Mouse (Mus musculus) lung, embryonic 15.5 days (tissue): Measurements from ENCODE around the gene Ntn3. TPM values are rescaled to one million over a fixed set of nuclear protein-coding genes. Genes with fewer than 3 reads are reported as not detected.

Source experiments
- ATAC-seq: fragments of 200-750 bp; cut with Nextera tagmentation; 2 replicates; pipeline ENCODE4 v1.8.0; 2017; ENCODE audit warnings: moderate number of reproducible peaks, borderline replicate concordance; ENCODE audit not compliant: low FRiP score, low TSS enrichment; ENCODE audit errors: extremely low read depth
- H3K27ac ChIP-seq: fragments of 300-500 bp; sonication (generic); 2 replicates; pipeline ENCODE4 v1.5.1; 2015; ENCODE audit warnings: moderate library complexity, mild to moderate bottlenecking, inconsistent platforms
- H3K27me3 ChIP-seq: fragments of 300-500 bp; sonication (generic); 2 replicates; pipeline ENCODE4 v1.6.1; 2015; ENCODE audit warnings: inconsistent platforms
- H3K36me3 ChIP-seq: fragments of 300-500 bp; sonication (generic); 2 replicates; pipeline ENCODE4 v1.6.1; 2015; ENCODE audit warnings: inconsistent platforms
- H3K4me1 ChIP-seq: fragments of 300-500 bp; sonication (generic); 2 replicates; pipeline ENCODE4 v1.6.1; 2015; ENCODE audit warnings: inconsistent platforms
- H3K4me2 ChIP-seq: fragments of 300-500 bp; sonication (generic); 2 replicates; pipeline ENCODE4 v1.6.1; 2015; ENCODE audit warnings: inconsistent platforms, mild to moderate bottlenecking, moderate library complexity
- H3K4me3 ChIP-seq: fragments of 300-500 bp; sonication (generic); 2 replicates; pipeline ENCODE4 v1.5.1; 2015; ENCODE audit warnings: mild to moderate bottlenecking, inconsistent platforms
- H3K9ac ChIP-seq: fragments of 300-500 bp; sonication (generic); 2 replicates; pipeline ENCODE4 v1.6.1; 2015; ENCODE audit warnings: inconsistent platforms
- H3K9me3 ChIP-seq: fragments of 300-500 bp; sonication (generic); 2 replicates; pipeline ENCODE4 v1.6.1; 2016; ENCODE audit warnings: inconsistent platforms
- WGBS: fragments of 180-500 bp; shearing (Covaris S2); methylation state at CpG from one replicate; pipeline ENCODE4 v1.1.7; 2015; 5-methylcytosine and 5-hydroxymethylcytosine counted together
- polyA plus RNA-seq: library from polyadenylated mRNA; unstranded; fragments of >200 nt; fragmentation: Nextera tagmentation; extraction: Ambion mirVana; gene quantifications from 2 replicates; pipeline ENCODE4 v1.2.1, GENCODE M21; 2015

Ntn3 gene
- polyA plus RNA-seq, 1 experiment from 2014 or later, result 6.1 TPM

- Histone ChIP-seq H3K36me3 (peaks cover 2% of the 10 kb centered on the region; the same call in 1 of the 2 replicates), H3K4me3 (no peak overlapping the region), H3K27ac (peak overlapping the region; percentile 87), H3K27me3 (peaks cover 26% of the 10 kb centered on the region), H3K4me2 (peak overlapping the region; percentile 98), H3K9me3 (no peaks in the 10 kb centered on the region), H3K4me1 (peaks cover 68% of the 10 kb centered on the region), H3K9ac (no peak overlapping the region)
- WGBS, result 64% methylated on average over 3 of the region's 3 CpGs
- no peak for ATAC-seq
Measured at GRCm38 (mm10) chr17:24209916-24210240, 547 bp upstream of the Ntn3 start.

DNA sequence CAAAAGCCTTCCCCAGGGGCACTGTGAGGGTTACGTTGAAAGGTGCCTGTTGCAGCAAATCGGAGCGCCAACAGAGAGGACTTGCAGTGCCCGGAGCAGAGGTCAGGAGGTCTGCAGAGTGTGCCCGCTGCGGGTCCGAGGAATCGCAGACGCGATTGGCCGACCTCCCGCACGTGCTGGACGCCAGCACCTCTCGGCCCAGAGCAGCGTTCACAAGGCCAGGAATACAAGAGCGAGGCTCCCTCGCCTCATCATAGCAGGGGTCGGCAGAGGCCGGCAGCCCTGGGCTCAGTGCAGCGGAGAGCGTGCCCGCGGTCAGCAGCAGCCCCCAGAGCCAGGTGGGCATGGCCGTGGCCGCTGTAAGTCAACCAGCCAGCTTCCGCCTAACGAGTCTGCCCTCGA, 689 bp downstream of the Ntn3 start:
- Histone ChIP-seq H3K4me2 (peak overlapping the region; percentile 98), H3K27me3 (peaks cover 26% of the 10 kb centered on the region), H3K9ac (peak overlapping the region; percentile 51), H3K4me1 (peaks cover 77% of the 10 kb centered on the region), H3K36me3 (no peaks in the 10 kb centered on the region), H3K9me3 (no peaks in the 10 kb centered on the region), H3K27ac (peak overlapping the region; percentile 87), H3K4me3 (peak overlapping the region; percentile 75)
- peak; percentile 0; the same call in 1 of the 2 replicates for ATAC-seq
- under 1% methylated on average over 29 of the region's 29 CpGs for WGBS

- Histone ChIP-seq H3K9me3 (no peaks in the 10 kb centered on the region), H3K4me3 (peak overlapping the region; percentile 75), H3K36me3 (no peaks in the 10 kb centered on the region), H3K4me1 (peaks cover 81% of the 10 kb centered on the region), H3K9ac (peak overlapping the region; percentile 51), H3K27me3 (peaks cover 26% of the 10 kb centered on the region), H3K4me2 (peak overlapping the region; percentile 98), H3K27ac (peak overlapping the region; percentile 87)
- 50% methylated on average over 34 of the region's 34 CpGs for WGBS
- ATAC-seq, result no peak
Measured at GRCm38 (mm10) chr17:24207768-24208640, 1.3 kb downstream of the Ntn3 start.

GRCm38 (mm10) chr17:24206451-24207351, 2.6 kb downstream of the Ntn3 start:
- WGBS, result 4% methylated on average over 62 of the region's 62 CpGs
- Histone ChIP-seq H3K4me3 (peak overlapping the region; percentile 75), H3K4me1 (peaks cover 73% of the 10 kb centered on the region), H3K9me3 (no peaks in the 10 kb centered on the region), H3K27ac (peak overlapping the region; percentile 59; the same call in 1 of the 2 replicates), H3K27me3 (peaks cover 26% of the 10 kb centered on the region), H3K36me3 (no peaks in the 10 kb centered on the region), H3K9ac (peak overlapping the region; percentile 76), H3K4me2 (peak overlapping the region; percentile 98)
- ATAC-seq, result 0 out of 2 replicates have a peak, but pooled peaks have one; percentile 8

DNA sequence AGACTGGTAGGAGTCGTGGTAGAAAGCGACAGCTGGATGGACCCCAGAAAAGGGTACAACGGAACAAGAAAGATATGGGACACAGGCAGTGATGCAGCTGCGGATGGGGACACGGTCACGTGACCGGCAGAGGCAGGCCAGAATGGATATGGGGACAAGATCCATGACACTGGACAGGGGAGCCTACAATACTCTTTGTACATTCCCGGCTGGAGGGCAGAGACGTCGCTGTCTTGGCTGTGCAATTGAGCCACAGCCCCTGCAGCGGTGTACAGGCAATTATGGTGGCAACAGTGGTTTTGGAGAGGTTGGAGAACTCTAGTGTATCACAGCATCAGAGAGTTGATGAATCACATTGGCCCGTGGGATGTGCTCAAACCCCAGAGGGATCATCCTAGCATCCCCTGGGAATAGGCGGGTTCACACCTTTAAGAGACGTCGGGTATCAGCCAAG, 3.4 kb downstream of the Ntn3 start:
- Histone ChIP-seq H3K4me2 (peak overlapping the region; percentile 98), H3K9ac (peak overlapping the region; percentile 76; the same call in 1 of the 2 replicates), H3K36me3 (no peaks in the 10 kb centered on the region), H3K27ac (peak overlapping the region; percentile 59), H3K4me3 (peak overlapping the region; percentile 75), H3K4me1 (peaks cover 65% of the 10 kb centered on the region), H3K27me3 (peaks cover 25% of the 10 kb centered on the region), H3K9me3 (no peaks in the 10 kb centered on the region)
- ATAC-seq, result peak; percentile 17; the same call in 1 of the 2 replicates
- 8% methylated on average over 15 of the region's 15 CpGs for WGBS

- ATAC-seq, result peak; percentile 60
- Histone ChIP-seq H3K4me1 (peaks cover 61% of the 10 kb centered on the region), H3K9me3 (no peaks in the 10 kb centered on the region), H3K4me2 (peak within 1 kb of the TSS; percentile 98), H3K36me3 (no peaks in the 10 kb centered on the region), H3K9ac (peak within 1 kb of the TSS; percentile 76), H3K27me3 (peaks cover 22% of the 10 kb centered on the region), H3K27ac (peak within 1 kb of the TSS; percentile 59), H3K4me3 (peak within 1 kb of the TSS; percentile 75)
- WGBS, result under 1% methylated on average over 65 of the region's 65 CpGs
Measured at GRCm38 (mm10) chr17:24205284-24205888, 3.9 kb downstream of the Ntn3 start, which contains the start of gene Tbc1d24. Gene Tbc1d24 (minus strand): TSS chr17:24205562.

DNA sequence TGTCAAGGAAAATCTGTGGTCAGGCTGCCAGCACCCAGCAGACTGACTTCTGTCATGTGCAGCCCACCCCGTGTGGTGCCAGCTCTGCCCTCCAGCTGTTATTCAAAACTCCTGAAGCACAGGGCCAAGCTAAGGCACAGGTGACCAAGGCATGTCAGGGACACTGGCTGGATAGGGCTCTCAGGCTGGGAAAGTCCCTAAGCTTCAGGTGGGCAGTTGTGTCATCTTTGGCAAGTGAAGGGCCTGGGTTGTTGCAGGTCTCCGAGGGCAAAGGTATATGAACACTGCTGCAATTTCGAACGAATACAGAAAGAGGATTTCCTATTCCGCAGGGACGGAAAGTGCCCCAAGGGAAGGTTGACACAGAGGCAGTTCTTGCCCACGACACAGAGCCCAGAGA, 4.5 kb downstream of the Ntn3 start:
- Histone ChIP-seq H3K4me1 (peaks cover 56% of the 10 kb centered on the region), H3K27me3 (peaks cover 22% of the 10 kb centered on the region), H3K4me3 (peak overlapping the region; percentile 75), H3K9ac (peak overlapping the region; percentile 76), H3K27ac (0 out of 2 replicates have a peak overlapping the region, but pooled peaks have one; percentile 5), H3K4me2 (peak overlapping the region; percentile 98), H3K36me3 (no peaks in the 10 kb centered on the region), H3K9me3 (no peaks in the 10 kb centered on the region)
- ATAC-seq, result no peak
- 7% methylated on average over 7 of the region's 7 CpGs for WGBS

- H3K4me3 ChIP-seq, result no peak overlapping the region
- H3K27ac ChIP-seq, result no peak overlapping the region
- 64% methylated on average over 3 of the region's 3 CpGs for WGBS
- no peaks in the 10 kb centered on the region for H3K36me3 ChIP-seq
- peaks cover 22% of the 10 kb centered on the region for H3K27me3 ChIP-seq
- ATAC-seq, result no peak
- H3K9me3 ChIP-seq, result no peaks in the 10 kb centered on the region
- H3K4me2 ChIP-seq, result peak overlapping the region; percentile 98; the same call in 1 of the 2 replicates
- peaks cover 48% of the 10 kb centered on the region for H3K4me1 ChIP-seq
- H3K9ac ChIP-seq, result no peak overlapping the region
Measured at GRCm38 (mm10) chr17:24203611-24204534, 5.5 kb downstream of the Ntn3 start.

DNA sequence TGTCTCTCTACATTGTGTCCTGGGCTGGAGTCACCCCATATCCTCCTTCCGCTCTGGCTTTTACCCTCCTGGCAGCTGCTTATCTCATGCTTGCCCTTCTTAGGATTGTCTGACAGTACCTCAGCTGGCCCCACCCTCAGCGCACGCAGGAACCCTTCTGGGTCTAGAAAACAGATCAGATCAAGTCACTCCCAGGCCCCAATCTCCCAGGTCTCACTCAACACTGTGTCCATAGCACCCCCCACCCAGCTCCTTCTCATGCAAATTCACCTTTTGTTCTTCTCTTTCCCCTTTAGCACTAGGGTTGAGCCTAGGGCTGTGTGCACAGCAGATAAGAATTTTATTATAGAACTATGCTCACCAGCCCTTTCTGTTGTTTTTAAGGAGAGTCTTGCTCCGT, 6.3 kb downstream of the Ntn3 start:
- H3K36me3 ChIP-seq, result no peaks in the 10 kb centered on the region
- ATAC-seq, result no peak
- no peaks in the 10 kb centered on the region for H3K9me3 ChIP-seq
- H3K27me3 ChIP-seq, result peaks cover 19% of the 10 kb centered on the region
- H3K27ac ChIP-seq, result no peak overlapping the region
- no peak overlapping the region for H3K9ac ChIP-seq
- WGBS, result 46% methylated on average over 4 of the region's 4 CpGs
- no peak overlapping the region for H3K4me2 ChIP-seq
- H3K4me3 ChIP-seq, result no peak overlapping the region
- H3K4me1 ChIP-seq, result peaks cover 40% of the 10 kb centered on the region

- peaks cover 2% of the 10 kb centered on the region for H3K27me3 ChIP-seq
- no peak overlapping the region for H3K9ac ChIP-seq
- peaks cover 21% of the 10 kb centered on the region for H3K4me1 ChIP-seq
- ATAC-seq, result no peak
- no peak overlapping the region for H3K27ac ChIP-seq
- H3K36me3 ChIP-seq, result no peaks in the 10 kb centered on the region
- no peak overlapping the region for H3K4me3 ChIP-seq
- WGBS, result 79% methylated on average over 4 of the region's 4 CpGs
- no peaks in the 10 kb centered on the region for H3K9me3 ChIP-seq
- no peak overlapping the region for H3K4me2 ChIP-seq
Measured at GRCm38 (mm10) chr17:24201092-24201491, 8.2 kb downstream of the Ntn3 start.
